Mouse (Mus musculus): ENCODE results near the gene AC140267.1. TPM values are rescaled to one million over a fixed set of nuclear protein-coding genes. Genes with fewer than 3 reads are reported as not detected.
A peak's percentile ranks its signal among the peaks of the same experiment; 100 is the strongest.

AC140267.1 gene
- polyA plus RNA-seq, 1 experiment from 2014 or later: not detected

GRCm38 (mm10) chr15:80255646-80256121 is 20.0 kb downstream of the AC140267.1 start:
- H3K27me3 ChIP-seq (ENCODE audit: control insufficient read depth, insufficient read depth, low read length): no peaks in the 10 kb centered on the region
- peak overlapping the region; percentile 94 for H3K27ac ChIP-seq (replicated peaks; ENCODE audit: low read depth, low read length)
- no peaks in the 10 kb centered on the region for H3K9me3 ChIP-seq (ENCODE audit: control insufficient read depth, low read length)
- under 1% methylated on average over 51 of the region's 51 CpGs for WGBS
- peak overlapping the region; percentile 84 for H3K4me2 ChIP-seq (ENCODE audit: low read depth, severe bottlenecking)
- ATAC-seq (ENCODE audit: insufficient number of reproducible peaks, low FRiP score, low TSS enrichment, low read depth) (peak; percentile 38), DNase-seq (ENCODE audit: low spot score) (peak; percentile 86)
- peak overlapping the region; percentile 99 for H3K9ac ChIP-seq (ENCODE audit: low read length)
- H3K4me1 ChIP-seq (ENCODE audit: control insufficient read depth, insufficient read depth, low read length): peaks cover 27% of the 10 kb centered on the region
- peak overlapping the region; percentile 100 for H3K4me3 ChIP-seq (ENCODE audit: low read depth, low read length)
- H3K36me3 ChIP-seq (ENCODE audit: control insufficient read depth, insufficient read depth, low read length): peaks cover 25% of the 10 kb centered on the region; the same call in 1 of the 2 replicates

- no peak for DNase-seq (ENCODE audit: low spot score)
- no peak for ATAC-seq (ENCODE audit: insufficient number of reproducible peaks, low FRiP score, low TSS enrichment, low read depth)
- H3K27ac ChIP-seq (replicated peaks; ENCODE audit: low read depth, low read length): peak overlapping the region; percentile 94
- H3K4me2 ChIP-seq (ENCODE audit: low read depth, severe bottlenecking): peak overlapping the region; percentile 84
- H3K4me1 ChIP-seq (ENCODE audit: control insufficient read depth, insufficient read depth, low read length): peaks cover 27% of the 10 kb centered on the region
- WGBS: 11% methylated on average over 16 of the region's 16 CpGs
- peak overlapping the region; percentile 99 for H3K9ac ChIP-seq (ENCODE audit: low read length)
- H3K36me3 ChIP-seq (ENCODE audit: control insufficient read depth, insufficient read depth, low read length): peaks cover 25% of the 10 kb centered on the region; the same call in 1 of the 2 replicates
- H3K4me3 ChIP-seq (ENCODE audit: low read depth, low read length): peak overlapping the region; percentile 100
- H3K27me3 ChIP-seq (ENCODE audit: control insufficient read depth, insufficient read depth, low read length): no peaks in the 10 kb centered on the region
- H3K9me3 ChIP-seq (ENCODE audit: control insufficient read depth, low read length): no peaks in the 10 kb centered on the region
Observed at GRCm38 (mm10) chr15:80256242-80256641, 20.6 kb downstream of the AC140267.1 start.

- peak overlapping the region; percentile 100 for H3K4me3 ChIP-seq (ENCODE audit: low read depth, low read length)
- H3K9me3 ChIP-seq (ENCODE audit: control insufficient read depth, low read length): no peaks in the 10 kb centered on the region
- H3K9ac ChIP-seq (ENCODE audit: low read length): peak overlapping the region; percentile 99
- 71% methylated on average over 12 of the region's 12 CpGs for WGBS
- 0 out of 2 replicates have a peak overlapping the region, but pooled peaks have one; percentile 6 for H3K27ac ChIP-seq (replicated peaks; ENCODE audit: low read depth, low read length)
- H3K4me1 ChIP-seq (ENCODE audit: control insufficient read depth, insufficient read depth, low read length): peaks cover 27% of the 10 kb centered on the region
- ATAC-seq (ENCODE audit: insufficient number of reproducible peaks, low FRiP score, low TSS enrichment, low read depth) (no peak), DNase-seq (ENCODE audit: low spot score) (no peak)
- peaks cover 25% of the 10 kb centered on the region; the same call in 1 of the 2 replicates for H3K36me3 ChIP-seq (ENCODE audit: control insufficient read depth, insufficient read depth, low read length)
- H3K27me3 ChIP-seq (ENCODE audit: control insufficient read depth, insufficient read depth, low read length): no peaks in the 10 kb centered on the region
- peak overlapping the region; percentile 84 for H3K4me2 ChIP-seq (ENCODE audit: low read depth, severe bottlenecking)
Observed at GRCm38 (mm10) chr15:80256656-80257601, 21.3 kb downstream of the AC140267.1 start.

- Histone ChIP-seq H3K36me3 (ENCODE audit: control insufficient read depth, insufficient read depth, low read length) (peaks cover 25% of the 10 kb centered on the region; the same call in 1 of the 2 replicates), H3K9ac (ENCODE audit: low read length) (peak overlapping the region; percentile 12; the same call in 1 of the 2 replicates)
- DNase-seq (ENCODE audit: low spot score): no peak
Observed at GRCm38 (mm10) chr15:80257602-80258239, 22.1 kb downstream of the AC140267.1 start.

GRCm38 (mm10) chr15:80258240-80259170 is 22.9 kb downstream of the AC140267.1 start:
- H3K27ac ChIP-seq (replicated peaks; ENCODE audit: low read depth, low read length): peak overlapping the region; percentile 52; the same call in 1 of the 2 replicates
- peaks cover 25% of the 10 kb centered on the region for H3K4me1 ChIP-seq (ENCODE audit: control insufficient read depth, insufficient read depth, low read length)
- peaks cover 25% of the 10 kb centered on the region; the same call in 1 of the 2 replicates for H3K36me3 ChIP-seq (ENCODE audit: control insufficient read depth, insufficient read depth, low read length)
- ATAC-seq (ENCODE audit: insufficient number of reproducible peaks, low FRiP score, low TSS enrichment, low read depth) (no peak), DNase-seq (ENCODE audit: low spot score) (peak; percentile 42)
- H3K9me3 ChIP-seq (ENCODE audit: control insufficient read depth, low read length): no peaks in the 10 kb centered on the region
- H3K27me3 ChIP-seq (ENCODE audit: control insufficient read depth, insufficient read depth, low read length): no peaks in the 10 kb centered on the region
- 55% methylated on average over 11 of the region's 11 CpGs for WGBS
- H3K4me3 ChIP-seq (ENCODE audit: low read depth, low read length): 0 out of 2 replicates have a peak overlapping the region, but pooled peaks have one; percentile 10
- no peak overlapping the region for H3K9ac ChIP-seq (ENCODE audit: low read length)
- H3K4me2 ChIP-seq (ENCODE audit: low read depth, severe bottlenecking): no peak overlapping the region; the same call in none of the 2 replicates

More at GRCm38 (mm10) chr15:80257602-80258239, 22.1 kb downstream of the AC140267.1 start:
- no peak overlapping the region for H3K4me3 ChIP-seq (ENCODE audit: low read depth, low read length)
- H3K4me1 ChIP-seq (ENCODE audit: control insufficient read depth, insufficient read depth, low read length): peaks cover 25% of the 10 kb centered on the region
- H3K9me3 ChIP-seq (ENCODE audit: control insufficient read depth, low read length): no peaks in the 10 kb centered on the region
- ATAC-seq (ENCODE audit: insufficient number of reproducible peaks, low FRiP score, low TSS enrichment, low read depth): no peak
- 29% methylated on average over 4 of the region's 4 CpGs for WGBS
- peak overlapping the region; percentile 52; the same call in 1 of the 2 replicates for H3K27ac ChIP-seq (replicated peaks; ENCODE audit: low read depth, low read length)
- no peak overlapping the region; the same call in none of the 2 replicates for H3K4me2 ChIP-seq (ENCODE audit: low read depth, severe bottlenecking)
- H3K27me3 ChIP-seq (ENCODE audit: control insufficient read depth, insufficient read depth, low read length): no peaks in the 10 kb centered on the region

GRCm38 (mm10) chr15:80259406-80260045 is 23.9 kb downstream of the AC140267.1 start:
- no peaks in the 10 kb centered on the region for H3K9me3 ChIP-seq (ENCODE audit: control insufficient read depth, low read length)
- H3K9ac ChIP-seq (ENCODE audit: low read length): no peak overlapping the region
- no peak overlapping the region for H3K4me3 ChIP-seq (ENCODE audit: low read depth, low read length)
- no peak overlapping the region for H3K4me2 ChIP-seq (ENCODE audit: low read depth, severe bottlenecking)
- no peak for DNase-seq (ENCODE audit: low spot score)
- WGBS: 88% methylated on average over 8 of the region's 8 CpGs
- ATAC-seq (ENCODE audit: insufficient number of reproducible peaks, low FRiP score, low TSS enrichment, low read depth): no peak
- peaks cover 25% of the 10 kb centered on the region; the same call in 1 of the 2 replicates for H3K36me3 ChIP-seq (ENCODE audit: control insufficient read depth, insufficient read depth, low read length)
- no peaks in the 10 kb centered on the region for H3K27me3 ChIP-seq (ENCODE audit: control insufficient read depth, insufficient read depth, low read length)
- H3K27ac ChIP-seq (replicated peaks; ENCODE audit: low read depth, low read length): no peak overlapping the region
- H3K4me1 ChIP-seq (ENCODE audit: control insufficient read depth, insufficient read depth, low read length): peaks cover 15% of the 10 kb centered on the region

GRCm38 (mm10) chr15:80260677-80261076 is 25.0 kb downstream of the AC140267.1 start:
- DNase-seq (ENCODE audit: low spot score): peak; percentile 92
- Histone ChIP-seq H3K4me1 (ENCODE audit: control insufficient read depth, insufficient read depth, low read length) (peaks cover 15% of the 10 kb centered on the region), H3K4me3 (ENCODE audit: low read depth, low read length) (no peak overlapping the region), H3K27me3 (ENCODE audit: control insufficient read depth, insufficient read depth, low read length) (no peaks in the 10 kb centered on the region), H3K9ac (ENCODE audit: low read length) (no peak overlapping the region), H3K4me2 (ENCODE audit: low read depth, severe bottlenecking) (no peak overlapping the region), H3K36me3 (ENCODE audit: control insufficient read depth, insufficient read depth, low read length) (peaks cover 25% of the 10 kb centered on the region; the same call in 1 of the 2 replicates), H3K27ac (replicated peaks; ENCODE audit: low read depth, low read length) (no peak overlapping the region), H3K9me3 (ENCODE audit: control insufficient read depth, low read length) (no peaks in the 10 kb centered on the region)
- no peak for ATAC-seq (ENCODE audit: insufficient number of reproducible peaks, low FRiP score, low TSS enrichment, low read depth)
- 18% methylated on average over 3 of the region's 3 CpGs for WGBS
